Mouse (Mus musculus): ENCODE measurements at regions not wholly inside any gene's neighbourhood (a gene's known extent, or its start where the extent isn't known, plus 50 kb on each side); places are given as distances from the start of the nearest gene placed in this dataset.

GRCm38 (mm10) chr1:35575203-35575602 lies 493.0 kb upstream of the Hs6st1 start:
- no peak for TF ChIP-seq CTCF (IDR thresholded peaks at IDR 0.05)
- no peak for TF ChIP-seq EP300 (IDR thresholded peaks at IDR 0.05)
